Mouse (Mus musculus) embryo, embryonic 9.5 days (tissue): ENCODE results near the gene Psmb7.

ENCODE experiments used
- DNase-seq: peaks from one replicate; pipeline ENCODE4 v3.0.0-alpha.2; 2017; ENCODE audit errors: extremely low spot score

Gene Psmb7

DNA sequence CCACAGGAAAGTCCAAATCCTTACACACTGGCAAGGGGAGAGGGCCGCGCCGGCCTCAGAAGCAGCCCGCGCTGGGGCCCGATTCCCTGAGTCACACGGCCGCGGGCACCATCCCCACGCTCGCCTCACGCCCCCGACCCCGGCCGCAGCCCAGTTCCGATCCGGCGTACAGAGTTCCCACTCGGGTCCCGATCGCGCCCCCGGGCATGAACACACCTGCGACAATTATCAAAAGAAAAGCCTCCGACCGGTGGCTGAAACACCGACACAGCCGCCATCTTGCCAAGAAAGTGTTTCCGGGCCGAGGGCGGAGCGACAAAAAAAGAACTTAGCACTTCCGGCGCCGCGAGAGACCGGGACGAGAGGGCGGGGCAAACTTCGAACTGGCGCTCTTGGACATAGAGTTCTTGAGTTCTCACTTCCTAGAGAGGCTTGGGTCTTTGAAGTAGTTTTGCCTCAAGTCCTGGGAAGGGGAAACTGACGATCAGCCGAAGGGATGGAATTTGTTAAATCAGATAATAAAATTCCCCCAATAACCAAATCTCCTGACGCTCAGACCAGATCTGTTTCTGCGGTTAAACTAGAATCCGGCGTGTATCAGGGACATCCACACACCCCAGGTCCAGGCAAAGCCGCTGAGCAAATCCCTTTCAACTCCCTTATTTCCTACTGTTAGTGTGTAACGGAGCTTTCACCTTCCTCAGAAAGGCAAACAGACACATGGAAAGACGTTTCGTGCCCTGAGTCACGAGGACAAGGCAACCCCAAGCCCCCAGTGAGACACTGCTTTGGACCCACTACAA is at the start of gene Psmb7:
TSS of gene Psmb7 (minus strand) at position 463 of the 803 bp plus-strand sequence.
- DNase-seq, result peak; percentile 93

DNA sequence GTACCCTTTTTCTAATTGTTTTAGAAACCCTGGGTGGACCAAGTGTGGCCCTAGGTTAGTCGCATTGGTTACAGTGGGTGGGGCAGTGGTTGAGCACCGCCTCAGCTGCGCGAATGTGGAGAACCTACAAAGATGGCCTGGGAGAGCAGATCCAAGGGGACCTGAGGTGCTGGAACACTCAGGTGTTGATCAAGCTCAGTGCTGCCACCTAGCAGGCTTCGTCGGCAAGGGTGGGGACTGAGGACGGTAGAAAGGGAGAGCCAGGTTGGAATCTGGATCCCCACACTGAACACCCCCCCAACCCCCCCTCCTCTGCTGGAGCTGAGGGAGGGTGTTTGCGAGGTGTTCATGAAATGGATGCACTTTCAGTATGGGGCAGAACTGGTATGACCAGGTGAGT is 47.7 kb upstream of the Psmb7 start:
- DNase-seq, result peak; percentile 58

DNA sequence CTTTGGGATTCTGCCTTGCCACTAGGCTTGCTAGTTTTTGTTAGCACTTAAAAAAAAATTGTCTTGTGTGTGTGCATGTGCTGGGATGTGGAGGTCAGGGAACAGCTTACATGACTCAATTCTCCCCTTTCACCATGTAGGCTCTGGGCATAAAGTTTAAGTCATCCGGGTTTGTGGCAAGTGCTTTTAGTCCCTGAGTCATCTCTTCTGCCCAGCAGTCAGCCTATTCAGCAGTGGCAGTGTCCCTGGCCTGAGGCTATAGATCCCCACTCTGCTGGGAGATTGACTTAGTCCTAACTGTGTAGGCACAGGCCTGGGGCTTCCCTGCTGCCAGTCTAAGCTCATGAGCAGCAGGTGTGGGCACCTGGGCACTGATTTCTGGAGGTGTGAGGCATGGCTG is 46.0 kb upstream of the Psmb7 start:
- DNase-seq, result no peak

GRCm38 (mm10) chr2:38688791-38689520 is 45.1 kb upstream of the Psmb7 start:
- DNase-seq, result peak; percentile 82

DNA sequence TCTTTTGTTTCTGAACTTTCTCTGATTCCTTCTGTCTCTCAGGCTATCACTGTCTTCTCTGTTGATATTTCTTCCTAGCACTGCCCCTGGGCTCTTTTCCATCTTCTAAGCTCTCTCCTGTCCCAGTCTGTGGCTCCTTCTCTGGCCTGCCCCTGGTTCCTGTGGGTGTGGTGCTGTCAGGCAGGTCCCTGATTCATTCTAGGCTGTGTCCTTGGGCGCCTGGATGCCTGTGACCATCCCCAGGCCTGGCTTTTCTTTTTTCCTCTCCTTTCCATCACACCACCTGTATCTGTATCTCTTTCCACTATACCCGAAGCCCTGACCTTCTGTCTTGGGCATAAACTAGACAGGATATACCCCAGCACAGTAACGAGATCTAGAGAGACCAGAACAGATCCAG is 41.9 kb upstream of the Psmb7 start:
- DNase-seq, result no peak

DNA sequence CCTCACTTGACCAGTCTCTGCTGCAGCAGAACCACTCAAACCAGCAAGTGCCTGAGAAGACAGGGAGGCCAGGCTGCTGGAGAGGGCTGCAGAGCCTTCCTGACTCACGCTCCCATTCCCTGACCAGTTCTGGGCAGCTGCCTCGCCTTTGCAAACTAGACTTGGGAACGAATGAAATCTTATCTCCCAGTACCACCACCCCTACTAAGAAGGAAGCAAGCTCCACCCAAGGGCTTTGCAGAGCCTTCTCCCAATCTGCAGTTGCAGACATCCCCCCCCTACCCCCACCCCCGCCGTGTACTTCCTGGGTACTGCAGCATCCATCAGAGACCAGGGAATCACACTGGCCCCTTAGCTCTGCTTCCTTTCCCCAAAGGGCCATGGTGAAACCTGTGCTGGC is 39.2 kb upstream of the Psmb7 start:
- no peak for DNase-seq

DNA sequence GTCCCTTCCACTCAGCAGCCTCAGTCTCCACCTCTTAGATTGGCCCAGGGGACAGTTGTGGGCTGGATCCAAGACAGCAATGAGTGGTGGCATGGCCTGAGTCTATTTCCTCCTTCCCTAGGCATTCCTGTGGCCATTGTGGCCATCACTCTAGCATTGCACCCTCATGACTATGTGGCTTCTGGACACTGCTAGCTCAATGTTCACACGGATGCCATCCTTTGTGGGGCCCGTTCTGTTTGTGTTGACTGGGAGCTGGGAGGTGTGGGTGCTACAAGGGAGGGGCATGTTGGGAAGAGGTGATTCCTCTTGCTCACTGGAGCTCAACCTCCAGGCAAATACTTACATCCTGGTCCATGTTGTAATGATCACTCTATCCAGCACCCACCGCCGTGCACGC is 38.3 kb upstream of the Psmb7 start:
- no peak for DNase-seq

DNA sequence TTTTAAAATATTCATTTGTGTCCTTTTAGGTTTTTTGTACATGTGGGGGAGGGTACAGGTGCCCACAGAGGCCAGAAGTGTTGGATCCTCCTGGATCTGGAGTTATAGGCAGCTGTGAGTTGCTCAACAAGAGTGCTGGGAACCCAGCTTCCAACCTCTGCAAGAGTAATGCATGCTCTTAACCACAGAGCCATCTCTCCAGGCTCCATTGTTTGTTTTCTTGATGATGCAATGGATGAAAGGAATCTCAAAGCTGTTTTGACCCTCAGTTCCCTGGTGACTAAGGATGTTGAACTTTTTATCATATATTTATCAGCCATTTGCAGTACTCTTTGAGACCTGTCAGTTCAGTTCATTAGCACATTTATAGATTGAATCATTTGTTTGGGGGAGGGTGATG is 35.1 kb upstream of the Psmb7 start:
- DNase-seq, result no peak

DNA sequence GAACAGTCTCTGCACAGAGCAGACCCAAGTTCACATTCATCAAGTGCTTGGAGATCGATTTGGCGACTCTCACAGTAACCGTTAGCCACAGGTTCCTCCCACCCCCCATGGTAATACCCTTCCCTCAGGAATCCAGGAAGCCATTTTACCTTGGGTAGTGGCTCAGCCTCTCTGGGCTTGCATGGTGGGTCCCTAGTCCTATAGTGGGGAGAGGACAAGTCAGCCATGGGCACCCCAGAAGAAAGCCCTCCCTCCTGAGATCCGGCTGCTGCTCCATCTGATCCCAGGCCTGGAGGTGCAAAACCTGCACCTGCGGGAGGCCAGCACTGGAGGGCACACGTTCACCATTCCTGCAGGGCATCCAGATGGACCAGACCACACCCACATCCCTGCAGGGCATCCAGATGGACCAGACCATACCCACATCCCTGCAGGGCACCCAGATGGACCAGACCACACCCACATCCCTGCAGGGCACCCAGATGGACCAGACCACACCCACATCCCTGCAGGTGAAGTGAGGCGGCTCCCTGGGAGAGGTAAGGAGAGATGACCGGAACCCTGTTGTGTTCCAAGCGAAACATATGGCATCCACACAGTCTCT is 31.6 kb upstream of the Psmb7 start:
- no peak for DNase-seq

- DNase-seq, result no peak
These were observed 28.6 kb upstream of the Psmb7 start for GRCm38 (mm10) chr2:38672496-38672895.

DNA sequence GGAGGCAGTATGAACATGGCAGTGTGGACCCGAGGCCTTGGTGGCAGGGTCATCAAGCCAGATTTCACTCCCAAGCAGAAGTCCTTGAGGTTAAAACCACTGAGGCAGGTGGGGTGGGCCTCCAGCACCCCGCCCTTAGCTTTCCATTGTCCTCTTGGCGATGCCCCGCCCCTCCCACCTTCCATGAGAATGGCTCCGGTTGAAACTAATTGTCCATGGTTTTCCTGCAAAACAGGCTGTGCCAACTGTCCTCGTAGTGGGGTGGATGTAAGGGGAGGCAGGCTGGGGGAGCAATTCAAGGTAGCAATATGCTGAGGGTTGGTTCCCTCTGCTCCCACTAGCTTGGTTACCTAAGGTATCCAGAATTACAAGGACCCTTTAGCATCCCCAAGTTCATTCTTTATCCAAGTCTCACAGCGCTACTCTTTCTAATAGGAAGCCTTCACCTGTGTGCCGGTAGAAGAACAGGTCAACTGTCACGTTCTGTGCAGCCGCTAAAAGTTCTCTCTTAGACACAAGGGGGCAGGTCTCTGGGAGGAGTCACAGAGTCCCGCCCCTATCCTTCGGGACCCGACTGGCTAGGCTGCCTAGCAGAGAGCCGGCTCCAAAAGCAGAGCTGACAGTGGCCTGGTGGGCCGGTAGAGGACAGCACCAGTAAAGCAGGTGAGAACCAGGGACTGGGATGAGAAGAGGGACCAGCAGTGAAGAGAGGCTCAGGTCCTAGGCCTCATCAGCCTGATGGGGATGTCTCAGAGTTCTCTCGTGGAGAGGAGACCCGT is 25.1 kb upstream of the Psmb7 start:
- peak; percentile 59 for DNase-seq

DNA sequence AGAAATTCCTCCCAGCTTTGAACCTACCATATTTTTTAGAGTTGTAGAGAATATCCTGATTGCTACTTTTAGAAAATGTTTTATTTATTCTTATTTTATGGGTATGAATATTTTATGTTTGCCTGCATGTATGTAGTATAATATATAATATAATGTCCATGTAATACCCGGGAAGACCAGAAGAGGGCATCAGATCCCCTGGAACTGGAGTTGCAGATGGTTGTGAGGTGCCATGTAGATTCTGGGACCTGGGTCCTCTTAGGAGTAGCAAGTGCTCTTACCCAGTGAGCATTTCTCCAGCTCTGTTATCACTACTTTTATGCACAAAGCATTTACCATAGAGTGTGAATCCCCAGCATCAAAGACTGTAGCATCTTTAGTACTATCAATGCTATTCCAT is 17.5 kb upstream of the Psmb7 start:
- no peak for DNase-seq

DNA sequence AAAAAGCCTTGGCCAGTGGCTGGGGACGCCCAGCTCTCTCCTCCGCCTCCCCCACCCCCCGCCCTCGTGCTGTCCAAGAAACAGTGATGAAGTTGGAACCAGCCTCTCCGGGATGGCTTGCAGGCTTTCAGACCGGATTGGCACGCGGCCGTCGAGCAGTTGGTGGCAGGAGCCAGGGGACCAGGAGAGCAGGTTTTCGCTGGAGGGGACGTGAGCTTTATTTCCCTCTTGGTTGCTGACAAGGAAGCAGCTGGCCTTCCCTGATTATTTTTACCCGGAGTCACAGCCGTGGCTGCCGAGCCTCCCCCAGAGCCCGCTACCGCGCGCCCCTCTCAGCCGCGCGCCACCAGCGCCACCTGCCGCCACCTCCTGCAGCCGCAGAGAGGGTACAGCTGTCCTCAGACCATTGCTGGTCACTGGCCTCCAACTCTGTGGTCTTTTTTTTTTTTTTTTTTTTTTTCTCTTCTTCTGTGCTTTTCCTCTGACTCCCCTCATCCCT is 14.5 kb upstream of the Psmb7 start:
- DNase-seq, result peak; percentile 87

- no peak for DNase-seq
These were observed 9.8 kb upstream of the Psmb7 start for GRCm38 (mm10) chr2:38653694-38654093.

DNA sequence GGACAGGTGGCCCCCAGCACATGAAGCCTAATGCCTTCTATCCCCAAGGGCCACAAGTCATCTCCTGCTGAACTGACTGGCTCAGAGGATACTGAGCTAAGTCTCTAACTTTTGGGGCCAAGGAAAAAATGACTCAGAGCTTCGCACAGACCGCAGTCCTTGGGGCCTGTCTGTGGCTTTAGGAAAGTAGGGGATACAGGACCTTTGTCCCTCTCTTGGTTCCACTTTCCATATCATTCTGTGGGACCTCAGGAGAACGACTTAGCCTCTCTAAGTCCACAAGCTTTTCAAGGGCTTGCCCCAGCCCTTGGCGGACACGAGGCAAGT is 9.4 kb upstream of the Psmb7 start:
- DNase-seq, result no peak

DNA sequence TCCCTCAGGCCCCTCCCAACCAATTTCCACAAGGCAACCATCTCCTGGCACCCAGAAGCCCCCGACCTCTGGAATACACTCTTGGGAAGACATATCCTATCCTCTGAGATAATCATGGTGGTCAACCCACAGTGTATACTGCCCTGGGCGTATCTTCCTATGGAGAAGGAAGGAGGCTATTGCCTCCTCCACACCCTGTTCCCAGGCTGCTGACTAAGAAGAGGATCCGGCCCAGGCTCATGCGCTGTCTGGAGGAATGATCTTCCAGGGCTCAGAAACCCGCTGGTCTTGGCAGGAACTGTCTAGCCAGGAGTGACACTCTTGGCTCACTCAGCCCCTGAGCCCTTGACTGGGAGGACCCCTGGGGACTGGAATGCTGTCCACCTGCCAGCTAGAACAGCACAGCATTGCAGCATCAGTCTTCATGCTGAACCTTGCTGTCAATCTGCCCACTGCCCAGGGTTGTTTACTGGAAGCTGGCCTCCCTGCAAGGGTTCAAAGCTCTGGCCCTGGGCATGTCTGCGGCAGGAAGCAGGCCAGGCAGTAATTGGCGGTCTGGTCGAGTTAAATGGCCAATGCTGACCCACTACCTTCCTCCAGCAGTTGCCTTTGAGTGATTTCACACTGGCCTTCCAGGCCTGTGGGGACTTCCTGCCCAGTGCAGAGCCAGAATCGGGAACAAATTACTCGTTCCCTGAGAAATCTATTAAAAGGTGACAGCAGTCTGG is 8.8 kb upstream of the Psmb7 start:
- DNase-seq, result no peak

DNA sequence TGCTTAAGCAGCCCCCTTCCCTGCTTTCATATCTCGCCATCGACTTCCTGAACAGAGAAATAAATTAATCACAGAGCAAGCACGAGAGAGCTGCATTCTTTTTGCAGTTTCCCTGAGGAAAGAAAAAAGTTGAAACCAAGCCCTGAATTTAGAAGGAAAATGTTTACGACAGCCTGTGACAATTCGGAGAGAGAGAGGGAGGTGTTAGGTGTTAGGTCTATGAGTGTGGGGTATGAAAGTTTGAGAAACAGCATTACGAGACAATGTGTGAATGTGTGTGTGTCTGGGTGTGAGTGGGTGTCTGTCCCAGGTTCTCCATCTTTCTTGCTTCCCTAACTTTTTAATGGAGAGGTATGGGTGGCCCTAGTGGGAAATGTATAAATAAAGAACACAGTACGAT is 8.2 kb upstream of the Psmb7 start:
- DNase-seq, result no peak

DNA sequence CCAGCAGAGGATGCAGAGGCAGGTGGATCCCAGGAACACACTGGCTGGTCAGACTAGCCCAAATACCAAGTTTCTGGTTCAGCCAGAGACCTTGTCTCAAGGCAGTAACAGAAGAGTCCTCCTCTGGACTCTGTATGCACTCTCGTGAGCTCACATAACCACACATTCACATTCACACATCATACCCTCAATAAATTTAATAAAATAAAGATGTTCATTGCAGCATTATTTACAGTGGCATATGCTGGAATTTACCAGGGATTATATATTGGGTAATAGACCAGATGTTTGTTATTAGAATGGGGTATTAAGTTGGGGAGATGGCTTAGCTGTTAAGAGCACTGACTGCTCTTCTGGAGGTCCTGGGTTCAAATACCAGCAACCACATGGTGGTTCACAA is 6.5 kb upstream of the Psmb7 start:
- no peak for DNase-seq

GRCm38 (mm10) chr2:38647661-38648060 is 3.8 kb upstream of the Psmb7 start:
- DNase-seq, result no peak

DNA sequence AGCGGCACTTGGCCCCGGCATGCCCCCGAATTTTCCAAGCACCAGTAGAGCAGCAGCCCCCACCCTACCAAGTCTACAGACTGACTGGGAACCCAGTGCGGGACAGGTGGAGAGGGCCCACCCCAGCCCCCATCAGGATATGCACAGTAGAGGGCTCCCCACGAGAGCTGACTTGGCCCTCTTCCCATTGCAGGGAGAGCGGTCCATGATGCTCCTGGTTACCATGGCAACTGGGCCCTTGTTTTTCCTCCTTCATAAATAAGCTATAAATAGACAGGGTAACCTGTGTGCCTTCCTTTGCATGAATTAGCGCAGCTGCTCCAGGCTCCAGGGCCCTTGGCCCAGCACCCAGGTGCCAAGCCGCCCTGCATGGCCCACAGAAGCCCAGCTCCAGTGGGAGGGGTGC is 3.3 kb upstream of the Psmb7 start:
- DNase-seq, result no peak

- DNase-seq, result peak; percentile 58
These were observed 2.0 kb upstream of the Psmb7 start for GRCm38 (mm10) chr2:38645936-38646335.
